Mouse (Mus musculus) layer of hippocampus, adult 8-10 months (tissue): ENCODE results near the gene Thrap3. TPM values are rescaled to one million over a fixed set of nuclear protein-coding genes. Genes with fewer than 3 reads are reported as not detected.

Experiments
- DNase-seq, 2 experiments: peaks; one replicate each; pipeline ENCODE4 v3.0.0; 2022; ENCODE audit warnings: low spot score in 2 of 2
- total RNA-seq, 4 experiments: library from RNA; stranded (reverse); gene quantifications; 2 replicates each; pipeline ENCODE4 v1.2.4; 2022

The Thrap3 gene
- 100 to 1,000 TPM; 151 to 172 (median 170) TPM for total RNA-seq

GRCm38 (mm10) chr4:126202303-126203181, at the start of gene Thrap3:
Gene Thrap3, minus strand, starts transcription at chr4:126202760.
- peak; percentile 98 to 99 for DNase-seq

- DNase-seq: no peak
Measured at GRCm38 (mm10) chr4:126251655-126252254, 49.2 kb upstream of the Thrap3 start.

DNA sequence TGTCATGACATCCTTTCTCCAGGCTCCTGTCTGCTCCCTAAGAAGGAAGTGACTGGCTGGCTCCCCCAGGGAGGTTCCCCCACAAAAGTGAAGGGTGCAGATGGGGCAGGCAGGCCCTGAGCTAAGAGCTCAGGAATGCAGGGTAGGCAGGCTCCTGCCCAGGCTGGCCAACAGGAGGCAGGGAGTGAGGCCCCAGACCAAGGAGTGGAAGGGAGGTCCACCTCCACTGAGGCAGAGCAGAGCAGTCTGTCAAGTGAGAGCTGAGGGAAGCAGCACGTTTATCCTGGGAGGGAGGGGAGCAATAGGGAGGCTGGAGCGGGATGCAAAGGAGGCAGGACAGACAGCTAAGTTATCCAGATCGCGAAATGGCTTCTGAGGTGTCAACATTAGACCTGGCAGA, 48.1 kb upstream of the Thrap3 start:
- DNase-seq: no peak

- peak in 1 of 2 experiments; percentile 44 for DNase-seq
Measured at GRCm38 (mm10) chr4:126248261-126248868, 45.8 kb upstream of the Thrap3 start.

DNA sequence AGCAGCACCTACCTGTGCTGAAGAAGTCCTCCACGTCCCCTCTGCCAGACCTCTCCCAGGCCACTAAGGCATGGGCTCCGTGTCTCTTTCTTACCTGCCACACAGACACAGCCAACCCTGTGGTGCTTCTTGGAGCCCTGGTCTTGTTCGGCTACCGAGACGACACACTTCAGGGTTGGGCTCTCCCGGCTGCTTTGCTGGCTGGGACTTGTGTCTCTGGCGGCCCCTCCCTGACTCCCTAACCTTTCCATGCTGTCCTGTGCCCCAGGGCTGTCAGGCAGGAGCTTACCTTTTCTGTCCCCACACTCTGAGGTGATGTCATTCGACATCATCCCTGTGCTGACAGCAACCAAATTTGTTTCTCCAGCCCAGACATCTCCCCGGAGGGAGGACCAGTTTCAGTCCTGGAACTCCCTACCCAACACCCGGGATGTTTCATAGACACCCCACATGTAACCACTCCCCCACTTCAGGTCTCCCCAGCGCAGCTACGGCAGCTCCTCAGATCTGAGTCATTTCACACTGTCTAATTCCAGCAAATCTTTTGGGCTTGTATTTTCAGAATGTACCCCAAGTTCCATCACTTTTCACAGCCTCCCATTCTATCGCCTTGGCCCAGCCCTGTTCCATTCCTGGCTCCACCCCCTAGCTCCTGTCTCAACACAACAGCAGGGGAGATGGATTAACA, 43.8 kb upstream of the Thrap3 start:
- DNase-seq: no peak

GRCm38 (mm10) chr4:126242510-126242909, 40.0 kb upstream of the Thrap3 start:
- DNase-seq: no peak

- DNase-seq: no peak
Measured at GRCm38 (mm10) chr4:126241956-126242355, 39.4 kb upstream of the Thrap3 start.

DNA sequence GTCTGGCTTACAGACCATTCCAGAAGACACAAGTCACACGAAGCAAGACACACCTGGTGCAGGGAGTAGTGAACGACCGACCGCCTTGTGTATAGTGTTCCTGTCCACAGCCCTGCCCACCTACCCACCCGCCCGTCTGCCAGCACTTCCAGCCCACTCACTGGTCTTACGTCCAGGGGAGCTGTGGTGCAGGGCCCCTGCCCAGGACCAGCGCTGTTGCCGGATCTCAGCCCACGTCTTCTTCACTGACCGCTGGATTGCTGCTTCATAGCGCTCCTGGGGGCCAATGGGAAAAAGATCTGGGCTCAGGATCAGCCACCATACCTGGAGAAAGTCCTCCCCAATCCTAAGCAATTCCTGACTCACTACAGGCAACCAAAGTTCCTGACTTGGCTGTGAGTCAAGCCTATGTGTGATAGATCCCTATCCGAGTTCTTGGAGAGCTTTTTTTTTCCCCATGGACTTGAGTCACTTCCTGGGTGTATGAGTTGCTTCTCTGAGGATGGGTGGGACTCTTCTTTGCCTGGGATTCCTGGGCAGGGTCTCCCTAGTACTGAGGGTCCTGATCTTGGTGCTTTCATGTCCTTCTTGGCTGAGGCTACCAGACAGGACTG, 37.4 kb upstream of the Thrap3 start:
- DNase-seq: no peak

- peak in 1 of 2 experiments; percentile 35 for DNase-seq
Measured at GRCm38 (mm10) chr4:126237721-126238242, 35.2 kb upstream of the Thrap3 start.

GRCm38 (mm10) chr4:126236467-126237280, 34.1 kb upstream of the Thrap3 start:
- DNase-seq: peak in 1 of 2 experiments; percentile 7

GRCm38 (mm10) chr4:126235191-126235590, 32.6 kb upstream of the Thrap3 start:
- no peak for DNase-seq

DNA sequence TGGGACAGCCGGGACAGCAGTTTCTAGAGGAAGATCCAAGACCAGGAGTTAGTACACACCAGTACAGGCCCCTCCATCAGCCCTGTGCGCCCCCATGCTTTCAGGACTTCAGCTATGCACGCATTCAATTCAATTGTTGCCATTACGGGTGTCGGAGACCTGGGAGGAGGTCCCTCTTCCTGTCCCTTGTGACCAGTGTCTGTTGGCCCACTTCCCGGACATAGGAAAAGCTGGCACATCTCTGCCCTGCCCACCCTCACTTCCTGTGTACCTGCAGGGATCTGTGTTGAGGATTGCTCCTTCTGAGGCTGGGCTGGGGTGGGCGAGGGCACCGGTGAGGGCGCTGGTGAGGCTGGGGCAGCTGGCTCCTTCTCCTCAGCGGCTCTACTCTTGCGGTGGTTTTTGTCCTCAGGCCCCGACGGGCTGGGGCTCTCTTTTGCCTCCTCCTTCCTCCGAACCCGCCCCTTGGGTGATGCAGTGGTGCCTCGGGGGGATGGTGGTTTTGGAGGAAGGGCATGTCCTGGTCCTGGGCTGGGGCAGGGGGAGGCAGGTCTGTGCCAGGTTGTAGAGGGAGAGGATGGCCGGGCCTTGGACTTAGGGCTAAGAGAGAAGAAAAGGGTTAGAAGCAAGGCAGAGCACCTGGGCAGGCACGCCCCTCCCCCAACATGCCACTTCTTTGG, 32.1 kb upstream of the Thrap3 start:
- DNase-seq: peak in 1 of 2 experiments; percentile 9

GRCm38 (mm10) chr4:126233676-126234308, 31.2 kb upstream of the Thrap3 start:
- DNase-seq: peak in 1 of 2 experiments; percentile 11

DNA sequence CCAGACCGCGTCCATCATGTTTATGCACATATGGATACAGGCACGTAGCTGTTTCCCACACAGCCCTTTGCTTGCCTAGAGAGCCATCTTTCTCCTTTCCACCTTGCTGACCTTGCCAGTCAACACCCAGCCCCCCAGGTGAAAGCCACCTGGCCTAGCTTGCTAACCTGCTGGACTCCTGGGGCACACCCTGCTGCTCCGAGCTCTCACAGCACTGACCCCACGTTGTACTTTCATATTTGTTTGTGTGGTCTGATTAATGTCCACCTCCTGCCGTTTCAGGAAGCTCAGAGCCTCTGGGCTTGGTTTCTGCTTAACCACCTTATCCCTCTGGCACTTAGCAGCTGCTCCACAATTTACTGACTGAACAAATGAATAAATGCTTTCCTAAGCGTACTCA, 27.3 kb upstream of the Thrap3 start:
- DNase-seq: no peak

DNA sequence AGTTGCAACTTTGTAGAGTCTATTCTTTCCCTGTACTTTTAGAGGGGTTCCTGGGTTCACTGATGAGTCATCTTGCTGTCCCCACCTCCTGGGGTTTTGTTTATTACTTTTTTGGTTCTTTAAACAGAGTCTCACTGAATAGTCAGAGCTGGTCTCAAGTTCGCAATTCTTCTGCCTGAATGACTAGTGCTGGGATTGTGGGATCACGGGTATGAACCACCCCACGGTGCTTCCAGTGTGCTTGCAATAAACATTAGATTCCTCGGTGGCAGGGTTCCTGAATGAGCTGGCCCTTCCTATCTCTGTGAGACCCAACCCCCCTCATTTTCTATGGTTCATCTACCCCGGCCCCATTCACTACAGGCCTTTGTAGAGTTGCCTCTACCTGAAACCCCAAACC, 25.6 kb upstream of the Thrap3 start:
- DNase-seq: no peak

DNA sequence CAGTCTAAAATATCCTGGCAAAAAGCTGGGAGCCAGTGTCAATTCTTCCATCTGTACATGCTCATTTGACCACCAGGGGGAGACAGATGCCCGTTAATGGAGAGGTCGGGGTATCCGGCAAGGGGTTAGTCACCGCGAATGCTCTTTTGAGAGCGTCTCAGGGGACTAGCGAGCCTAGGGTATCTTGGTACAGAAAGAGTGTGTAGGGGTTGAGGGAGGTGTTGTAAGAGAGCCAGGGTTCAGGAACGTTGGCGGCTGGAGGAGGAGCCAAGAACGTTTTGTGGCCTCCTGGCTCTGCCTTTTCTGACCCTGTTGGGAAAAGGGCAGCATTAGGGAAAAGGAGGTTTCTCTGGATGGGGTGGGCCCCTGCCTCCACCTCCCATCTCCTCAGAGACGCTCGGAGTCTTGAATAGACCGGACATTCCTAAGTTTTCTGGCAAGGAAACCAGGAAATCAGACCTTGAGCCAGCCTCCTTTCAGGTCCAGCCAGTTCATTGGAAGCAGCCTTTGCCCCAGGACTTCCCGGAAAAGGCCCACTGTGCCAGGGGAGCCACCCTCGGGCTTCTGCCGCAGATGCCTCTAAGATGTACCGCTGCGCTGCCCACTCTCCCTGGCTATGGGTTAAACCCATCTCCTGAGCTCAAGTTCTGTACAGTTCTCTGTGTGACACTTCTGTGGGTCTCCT, 24.7 kb upstream of the Thrap3 start:
- peak; percentile 74 to 89 for DNase-seq

DNA sequence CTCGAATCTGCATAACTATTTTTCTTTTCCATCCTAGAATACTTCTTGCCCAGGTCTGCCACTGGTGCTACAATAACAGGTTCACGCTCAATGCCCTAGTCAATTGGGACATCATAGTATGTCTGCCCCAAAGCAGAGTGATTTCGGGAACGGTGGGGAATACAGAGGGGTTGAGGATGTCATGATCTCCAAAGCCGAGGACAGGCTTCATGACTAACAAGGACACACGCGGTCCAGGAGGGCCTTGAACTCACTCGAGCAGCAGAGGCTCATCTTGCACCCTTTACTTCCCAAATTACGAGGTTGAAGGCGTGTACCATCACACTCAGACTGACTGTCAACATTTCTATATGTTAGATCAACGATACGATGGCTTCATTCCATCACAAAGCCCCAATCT, 24.1 kb upstream of the Thrap3 start:
- DNase-seq: no peak

GRCm38 (mm10) chr4:126222631-126223030, 20.1 kb upstream of the Thrap3 start:
- no peak for DNase-seq
